Mouse (Mus musculus) midbrain, embryonic 11.5 days (tissue): ENCODE data around the gene Olig1. TPM values are rescaled to one million over a fixed set of nuclear protein-coding genes. Genes with fewer than 3 reads are reported as not detected.
"Not testable (repeated sequence)": the region's sequence is repeated elsewhere in the genome, so short reads cannot be mapped to it uniquely, and the experiment has no call there.

ENCODE experiments used
- ATAC-seq: fragments of 200-750 bp; cut with Nextera tagmentation; 2 replicates; pipeline ENCODE4 v1.8.0; 2017; ENCODE audit warnings: moderate TSS enrichment, moderate library complexity; ENCODE audit not compliant: low FRiP score
- DNase-seq: peaks from one replicate; pipeline ENCODE4 v3.0.0; 2015; ENCODE audit warnings: low spot score; ENCODE audit errors: missing footprints
- H3K27ac ChIP-seq: fragments of 300-500 bp; sonication (generic); 2 replicates; pipeline ENCODE4 v1.5.1; 2014; ENCODE audit warnings: low read depth, low read length
- H3K27me3 ChIP-seq: fragments of 300-500 bp; sonication (generic); 2 replicates; pipeline ENCODE4 v1.6.1; 2014; ENCODE audit warnings: mild to moderate bottlenecking, low read length, moderate library complexity, mixed read lengths; ENCODE audit not compliant: control insufficient read depth, insufficient read depth
- H3K36me3 ChIP-seq: fragments of 300-500 bp; sonication (generic); 2 replicates; pipeline ENCODE4 v1.6.1; 2014; ENCODE audit warnings: mild to moderate bottlenecking, low read length, moderate library complexity, mixed read lengths; ENCODE audit not compliant: control insufficient read depth, insufficient read depth
- H3K4me1 ChIP-seq: fragments of 300-500 bp; sonication (generic); 2 replicates; pipeline ENCODE4 v1.6.1; 2014; ENCODE audit warnings: low read length; ENCODE audit not compliant: control insufficient read depth, insufficient read depth
- H3K4me2 ChIP-seq: fragments of 300-500 bp; sonication (generic); 2 replicates; pipeline ENCODE4 v1.6.1; 2014; ENCODE audit warnings: mild to moderate bottlenecking, moderate library complexity
- H3K4me3 ChIP-seq: fragments of 300-500 bp; sonication (generic); 2 replicates; pipeline ENCODE4 v1.5.1; 2014; ENCODE audit warnings: low read depth, low read length
- H3K9ac ChIP-seq: fragments of 300-500 bp; sonication (generic); 2 replicates; pipeline ENCODE4 v1.6.1; 2014; ENCODE audit warnings: low read length
- H3K9me3 ChIP-seq: fragments of 300-500 bp; sonication (generic); 2 replicates; pipeline ENCODE4 v1.6.1; 2016; ENCODE audit warnings: low read length; ENCODE audit not compliant: control insufficient read depth
- WGBS: fragments of 180-500 bp; shearing (Covaris S2); extraction: QIAGEN DNeasy Blood & Tissue Kit; methylation state at CpG from one replicate; pipeline ENCODE4 v1.1.7; 2014; 5-methylcytosine and 5-hydroxymethylcytosine counted together
- polyA plus RNA-seq: library from polyadenylated mRNA; unstranded; fragments of >200 nt; fragmentation: Nextera tagmentation; extraction: Ambion mirVana; gene quantifications from 2 replicates; pipeline ENCODE4 v1.2.1, GENCODE M21; 2014

The Olig1 gene
- polyA plus RNA-seq, 1 experiment from 2014 or later, result 3.2 TPM

- H3K9me3 ChIP-seq, result no peaks in the 10 kb centered on the region
- H3K27ac ChIP-seq, result no peak overlapping the region
- DNase-seq, result peak; percentile 90
- WGBS, result 10% methylated on average over 11 of the region's 11 CpGs
- peaks cover 4% of the 10 kb centered on the region; the same call in 1 of the 2 replicates for H3K4me1 ChIP-seq
- no peak overlapping the region for H3K4me3 ChIP-seq
- no peak for ATAC-seq
- H3K4me2 ChIP-seq, result no peak overlapping the region
- H3K27me3 ChIP-seq, result peaks cover 75% of the 10 kb centered on the region
- no peaks in the 10 kb centered on the region for H3K36me3 ChIP-seq
- H3K9ac ChIP-seq, result no peak overlapping the region
These were observed 36.2 kb upstream of the Olig1 start for GRCm38 (mm10) chr16:91233241-91233944.

- Histone ChIP-seq H3K4me1 (no peaks in the 10 kb centered on the region), H3K27ac (no peak overlapping the region), H3K27me3 (peaks cover 23% of the 10 kb centered on the region), H3K36me3 (no peaks in the 10 kb centered on the region), H3K4me3 (no peak overlapping the region), H3K4me2 (no peak overlapping the region), H3K9me3 (no peaks in the 10 kb centered on the region), H3K9ac (no peak overlapping the region)
- 59% methylated on average over 4 of the region's 4 CpGs for WGBS
- ATAC-seq (no peak), DNase-seq (no peak)
These were observed 30.5 kb upstream of the Olig1 start for GRCm38 (mm10) chr16:91239024-91239423.

- Histone ChIP-seq H3K27me3 (no peaks in the 10 kb centered on the region), H3K4me1 (no peaks in the 10 kb centered on the region), H3K4me3 (no peak overlapping the region), H3K36me3 (no peaks in the 10 kb centered on the region), H3K27ac (no peak overlapping the region), H3K9me3 (no peaks in the 10 kb centered on the region), H3K4me2 (no peak overlapping the region), H3K9ac (no peak overlapping the region)
- WGBS, result 39% methylated on average over 9 of the region's 9 CpGs
- peak; percentile 75 for ATAC-seq
- no peak for DNase-seq
These were observed 23.3 kb upstream of the Olig1 start for GRCm38 (mm10) chr16:91246292-91246691.

GRCm38 (mm10) chr16:91255419-91256164 lies 14.0 kb upstream of the Olig1 start:
- peak overlapping the region; percentile 13; the same call in 1 of the 2 replicates for H3K4me2 ChIP-seq
- H3K9me3 ChIP-seq, H3K4me3 ChIP-seq, H3K4me1 ChIP-seq, H3K27ac ChIP-seq, H3K36me3 ChIP-seq, H3K9ac ChIP-seq: not testable (repeated sequence)
- ATAC-seq (0 out of 2 replicates have a peak, but pooled peaks have one; percentile 24), DNase-seq (peak; percentile 94)
- 9% methylated on average over 20 of the region's 28 CpGs for WGBS
- peaks cover 30% of the 10 kb centered on the region for H3K27me3 ChIP-seq

GRCm38 (mm10) chr16:91258956-91259355 lies 10.6 kb upstream of the Olig1 start:
- DNase-seq, result no peak
- peaks cover 30% of the 10 kb centered on the region for H3K27me3 ChIP-seq
- H3K36me3 ChIP-seq, result no peaks in the 10 kb centered on the region
- no peak overlapping the region for H3K4me3 ChIP-seq
- H3K27ac ChIP-seq, result no peak overlapping the region
- no peak overlapping the region for H3K4me2 ChIP-seq
- no peaks in the 10 kb centered on the region for H3K9me3 ChIP-seq
- no peak for ATAC-seq
- no peak overlapping the region for H3K9ac ChIP-seq
- peaks cover 6% of the 10 kb centered on the region for H3K4me1 ChIP-seq
- WGBS, result 70% methylated on average over 3 of the region's 3 CpGs

- Histone ChIP-seq H3K4me3 (no peak overlapping the region), H3K36me3 (no peaks in the 10 kb centered on the region), H3K9me3 (no peaks in the 10 kb centered on the region), H3K9ac (no peak overlapping the region), H3K27me3 (peaks cover 28% of the 10 kb centered on the region), H3K4me2 (no peak overlapping the region), H3K4me1 (peaks cover 4% of the 10 kb centered on the region), H3K27ac (no peak overlapping the region)
- 90% methylated on average over 3 of the region's 3 CpGs for WGBS
- ATAC-seq (no peak), DNase-seq (no peak)
These were observed 8.7 kb upstream of the Olig1 start for GRCm38 (mm10) chr16:91260861-91261260.

GRCm38 (mm10) chr16:91262467-91263220 lies 6.9 kb upstream of the Olig1 start:
- DNase-seq (no peak), ATAC-seq (no peak)
- WGBS, result 30% methylated on average over 12 of the region's 12 CpGs

GRCm38 (mm10) chr16:91265972-91266371 lies 3.6 kb upstream of the Olig1 start:
- H3K36me3 ChIP-seq, result no peaks in the 10 kb centered on the region
- peaks cover 51% of the 10 kb centered on the region for H3K27me3 ChIP-seq
- H3K4me2 ChIP-seq, result no peak overlapping the region
- no peak overlapping the region for H3K4me3 ChIP-seq
- 85% methylated on average over 6 of the region's 6 CpGs for WGBS
- H3K27ac ChIP-seq, result no peak overlapping the region
- no peaks in the 10 kb centered on the region for H3K9me3 ChIP-seq
- no peak overlapping the region for H3K9ac ChIP-seq
- DNase-seq, result no peak
- H3K4me1 ChIP-seq, result peaks cover 13% of the 10 kb centered on the region
- ATAC-seq, result no peak

More at GRCm38 (mm10) chr16:91262467-91263220, 6.9 kb upstream of the Olig1 start:
- Histone ChIP-seq H3K4me3 (no peak overlapping the region), H3K27me3 (peaks cover 27% of the 10 kb centered on the region), H3K9ac (no peak overlapping the region), H3K9me3 (no peaks in the 10 kb centered on the region), H3K27ac (no peak overlapping the region), H3K4me2 (no peak overlapping the region), H3K4me1 (0 out of 2 replicates have a peak, but pooled peaks cover 4% of the 10 kb centered on the region), H3K36me3 (no peaks in the 10 kb centered on the region)
